Mouse (Mus musculus) CD4-positive, CD25-positive, alpha-beta regulatory T cell, adult 4 months (primary cell): ENCODE results near the gene Asap3. TPM values are rescaled to one million over a fixed set of nuclear protein-coding genes. Genes with fewer than 3 reads are reported as not detected.
A peak's percentile ranks its signal among the peaks of the same experiment; 100 is the strongest.

ENCODE experiments used
- ATAC-seq: one replicate; pipeline ENCODE4 v1.8.0; 2017
- polyA plus RNA-seq, 2 experiments: library from polyadenylated mRNA; unstranded; fragments of 100-300 nt; shearing (Covaris generic); gene quantifications; one replicate each; pipeline ENCODE4 v1.2.1; 2017

The Asap3 gene
- polyA plus RNA-seq, 2 experiments from 2014 or later, result not detected

- no peak for ATAC-seq
Observed at GRCm38 (mm10) chr4:136224240-136224559, 18.0 kb downstream of the Asap3 start.

- ATAC-seq, result no peak
Observed at GRCm38 (mm10) chr4:136224677-136225460, 18.7 kb downstream of the Asap3 start.

- ATAC-seq, result no peak
Observed at GRCm38 (mm10) chr4:136227408-136227807, 21.2 kb downstream of the Asap3 start.

GRCm38 (mm10) chr4:136228640-136229039 is 22.5 kb downstream of the Asap3 start:
- ATAC-seq, result no peak

- ATAC-seq, result no peak
Observed at GRCm38 (mm10) chr4:136238669-136239068, 32.5 kb downstream of the Asap3 start.

GRCm38 (mm10) chr4:136239111-136239510 is 32.9 kb downstream of the Asap3 start:
- ATAC-seq, result no peak

- peak; percentile 53 for ATAC-seq
Observed at GRCm38 (mm10) chr4:136239622-136240021, 33.5 kb downstream of the Asap3 start.

- no peak for ATAC-seq
Observed at GRCm38 (mm10) chr4:136240123-136240522, 34.0 kb downstream of the Asap3 start.

GRCm38 (mm10) chr4:136240955-136241354 is 34.8 kb downstream of the Asap3 start:
- ATAC-seq, result no peak

- no peak for ATAC-seq
Observed at GRCm38 (mm10) chr4:136242065-136242703, 36.0 kb downstream of the Asap3 start.

- ATAC-seq, result no peak
Observed at GRCm38 (mm10) chr4:136242728-136243127, 36.6 kb downstream of the Asap3 start.

- no peak for ATAC-seq
Observed at GRCm38 (mm10) chr4:136244208-136244607, 38.0 kb downstream of the Asap3 start.

- ATAC-seq, result no peak
Observed at GRCm38 (mm10) chr4:136245681-136246080, 39.5 kb downstream of the Asap3 start.

GRCm38 (mm10) chr4:136246568-136246969 is 40.4 kb downstream of the Asap3 start:
- no peak for ATAC-seq

GRCm38 (mm10) chr4:136247386-136247728 is 41.2 kb downstream of the Asap3 start:
- ATAC-seq, result no peak

GRCm38 (mm10) chr4:136247729-136248463 is 41.7 kb downstream of the Asap3 start, which contains the start of gene Tcea3:
TSS of gene Tcea3 (plus strand) at chr4:136247729.
- ATAC-seq, result no peak

GRCm38 (mm10) chr4:136248464-136249331 is 42.5 kb downstream of the Asap3 start:
- ATAC-seq, result no peak

GRCm38 (mm10) chr4:136249332-136249647 is 43.1 kb downstream of the Asap3 start:
- ATAC-seq, result no peak

GRCm38 (mm10) chr4:136249780-136250179 is 43.6 kb downstream of the Asap3 start:
- ATAC-seq, result no peak

- no peak for ATAC-seq
Observed at GRCm38 (mm10) chr4:136255919-136256318, 49.8 kb downstream of the Asap3 start.

GRCm38 (mm10) chr4:136256696-136257095 is 50.5 kb downstream of the Asap3 start:
- no peak for ATAC-seq

GRCm38 (mm10) chr4:136259916-136260315 is 53.8 kb downstream of the Asap3 start:
- no peak for ATAC-seq
